Mouse (Mus musculus) embryonic fibroblast, embryonic 13.5 days (primary cell): ENCODE results near the gene Cap1. TPM values are rescaled to one million over a fixed set of nuclear protein-coding genes. Genes with fewer than 3 reads are reported as not detected.
A peak's percentile ranks its signal among the peaks of the same experiment; 100 is the strongest.

Source experiments
- H3K27ac ChIP-seq: 2 replicates; pipeline ENCODE4 v1.5.1; 2012; ENCODE audit warnings: low read length, control low read depth, inconsistent platforms; ENCODE audit not compliant: insufficient read depth
- H3K4me1 ChIP-seq: 2 replicates; pipeline ENCODE4 v1.6.1; 2011; ENCODE audit warnings: low read length; ENCODE audit not compliant: control insufficient read depth, insufficient read depth
- H3K4me3 ChIP-seq: 2 replicates; pipeline ENCODE4 v1.5.1; 2011; ENCODE audit warnings: mild to moderate bottlenecking, control low read depth, low read length; ENCODE audit not compliant: insufficient read depth
- CTCF ChIP-seq: IDR thresholded peaks from 2 replicates; pipeline ENCODE4 v1.5.1; 2011; ENCODE audit warnings: mild to moderate bottlenecking, control low read depth, low read length, moderate library complexity, borderline replicate concordance; ENCODE audit not compliant: insufficient read depth
- POLR2A ChIP-seq: IDR thresholded peaks from 2 replicates; pipeline ENCODE4 v1.6.1; 2011; ENCODE audit warnings: low read depth, mild to moderate bottlenecking, control low read depth, low read length, moderate library complexity
- polyA plus RNA-seq: library from polyadenylated mRNA; stranded (reverse); fragments of >200 nt; gene quantifications from 2 replicates; pipeline ENCODE4 v1.2.4, GENCODE M21; 2011; ENCODE audit warnings: low read depth; ENCODE audit not compliant: missing spikeins, insufficient read length

Cap1 gene
- polyA plus RNA-seq, 1 experiment = 317 TPM

GRCm38 (mm10) chr4:122873003-122873402 lies 12.9 kb downstream of the Cap1 start:
- Histone ChIP-seq H3K4me1 (peaks cover 18% of the 10 kb centered on the region), H3K4me3 (no peak overlapping the region), H3K27ac (no peak overlapping the region)
- no peak for TF ChIP-seq POLR2A
- TF ChIP-seq CTCF = no peak

GRCm38 (mm10) chr4:122871989-122872388 lies 13.9 kb downstream of the Cap1 start:
- H3K4me3 ChIP-seq = no peak overlapping the region
- H3K4me1 ChIP-seq = peaks cover 18% of the 10 kb centered on the region
- TF ChIP-seq CTCF (no peak), POLR2A (no peak)
- no peak overlapping the region for H3K27ac ChIP-seq

- Histone ChIP-seq H3K4me3 (no peak overlapping the region), H3K4me1 (peaks cover 18% of the 10 kb centered on the region), H3K27ac (no peak overlapping the region)
- TF ChIP-seq CTCF (no peak), POLR2A (no peak)
These were observed 14.6 kb downstream of the Cap1 start for GRCm38 (mm10) chr4:122871269-122871668.

- no peak for TF ChIP-seq POLR2A
- TF ChIP-seq CTCF = no peak
- no peak overlapping the region for H3K27ac ChIP-seq
- peaks cover 18% of the 10 kb centered on the region for H3K4me1 ChIP-seq
- H3K4me3 ChIP-seq = no peak overlapping the region
These were observed 15.1 kb downstream of the Cap1 start for GRCm38 (mm10) chr4:122870741-122871140.

GRCm38 (mm10) chr4:122870027-122870426 lies 15.8 kb downstream of the Cap1 start:
- peak; percentile 28; the same call in 1 of the 2 replicates for TF ChIP-seq CTCF
- TF ChIP-seq POLR2A = no peak
- Histone ChIP-seq H3K4me3 (no peak overlapping the region), H3K4me1 (peaks cover 17% of the 10 kb centered on the region), H3K27ac (no peak overlapping the region)

GRCm38 (mm10) chr4:122868041-122868440 lies 17.8 kb downstream of the Cap1 start:
- TF ChIP-seq CTCF (no peak), POLR2A (no peak)
- H3K27ac ChIP-seq = peak overlapping the region; percentile 78; the same call in 1 of the 2 replicates
- peaks cover 18% of the 10 kb centered on the region for H3K4me1 ChIP-seq
- no peak overlapping the region for H3K4me3 ChIP-seq

GRCm38 (mm10) chr4:122861836-122862235 lies 24.0 kb downstream of the Cap1 start:
- no peak overlapping the region for H3K4me3 ChIP-seq
- H3K4me1 ChIP-seq = peaks cover 14% of the 10 kb centered on the region
- no peak overlapping the region for H3K27ac ChIP-seq
- TF ChIP-seq CTCF (no peak), POLR2A (no peak)

- Histone ChIP-seq H3K27ac (no peak overlapping the region; the same call in 1 of the 2 replicates), H3K4me3 (no peak overlapping the region), H3K4me1 (peaks cover 16% of the 10 kb centered on the region)
- TF ChIP-seq POLR2A (no peak), CTCF (no peak)
These were observed 26.7 kb downstream of the Cap1 start for GRCm38 (mm10) chr4:122859096-122859674.

GRCm38 (mm10) chr4:122857909-122858308 lies 27.9 kb downstream of the Cap1 start:
- peaks cover 14% of the 10 kb centered on the region for H3K4me1 ChIP-seq
- H3K4me3 ChIP-seq = no peak overlapping the region
- TF ChIP-seq POLR2A (no peak), CTCF (no peak)
- H3K27ac ChIP-seq = no peak overlapping the region

- no peak for TF ChIP-seq POLR2A
- no peak for TF ChIP-seq CTCF
- Histone ChIP-seq H3K4me1 (peaks cover 10% of the 10 kb centered on the region; the same call in 1 of the 2 replicates), H3K4me3 (no peak overlapping the region), H3K27ac (no peak overlapping the region)
These were observed 31.1 kb downstream of the Cap1 start for GRCm38 (mm10) chr4:122854770-122855169.
